Mouse (Mus musculus) ovary, adult 10 weeks (tissue): Measurements from ENCODE around the gene Zfp541. TPM values are rescaled to one million over a fixed set of nuclear protein-coding genes. Genes with fewer than 3 reads are reported as not detected.

ENCODE experiments used
- polyA plus RNA-seq: library from polyadenylated mRNA; stranded (reverse); fragments of 350-450 nt; fragmentation: Illumina TruSeq; extraction: RNeasy Lipid Tissue Mini Kit (QIAGEN cat#74804); gene quantifications from one replicate; pipeline ENCODE4 v1.2.3, GENCODE M21; 2014

The Zfp541 gene
- 0.11 TPM for polyA plus RNA-seq

GRCm38 (mm10) chr7:16061219-16062098, at the start of gene Zfp541:
TSS of gene Zfp541 (plus strand) at chr7:16061814.

GRCm38 (mm10) chr7:16047338-16048146, 14.1 kb upstream of the Zfp541 start, which contains the start of gene Bicra:
TSS of gene Bicra (minus strand) at chr7:16047921.

GRCm38 (mm10) chr7:16098021-16099017, 36.7 kb downstream of the Zfp541 start, which contains the start of gene Napa:
TSS of gene Napa (plus strand) at chr7:16098458.

GRCm38 (mm10) chr7:16119569-16120261, 58.1 kb downstream of the Zfp541 start, which contains the start of gene Kptn:
TSS of gene Kptn (plus strand) at chr7:16119895.

GRCm38 (mm10) chr7:16129421-16129845, 67.8 kb downstream of the Zfp541 start, which contains the start of gene Slc8a2:
TSS of gene Slc8a2 (plus strand) at chr7:16129826.

Other genes starting within 250 kb of the Zfp541 start
- not detected for gene Obox6, start 222.1 kb upstream of the Zfp541 start, polyA plus RNA-seq
- gene Crx, start 181.8 kb upstream of the Zfp541 start, polyA plus RNA-seq, result not detected
- not detected for gene Crxos, start 179.2 kb upstream of the Zfp541 start, polyA plus RNA-seq
- 2.5 TPM for gene Selenow, start 139.4 kb upstream of the Zfp541 start, polyA plus RNA-seq
- gene Nop53, start 115.7 kb upstream of the Zfp541 start, polyA plus RNA-seq, result 17.6 TPM
- 38.5 TPM for gene Ehd2, start 94.2 kb upstream of the Zfp541 start, polyA plus RNA-seq
- 0.77 TPM for gene Bicra, start 13.9 kb upstream of the Zfp541 start, polyA plus RNA-seq
- gene Napa, start 36.6 kb downstream of the Zfp541 start, polyA plus RNA-seq, result 20.8 TPM
- gene Kptn, start 58.1 kb downstream of the Zfp541 start, polyA plus RNA-seq, result 3.8 TPM
- gene Slc8a2, start 68.0 kb downstream of the Zfp541 start, polyA plus RNA-seq, result 0.20 TPM
- not detected for gene Meis3, start 113.3 kb downstream of the Zfp541 start, polyA plus RNA-seq
- gene Dhx34, start 160.2 kb downstream of the Zfp541 start, polyA plus RNA-seq, result 0.23 TPM
- 0.46 TPM for gene C5ar2, start 182.3 kb downstream of the Zfp541 start, polyA plus RNA-seq
- gene C5ar1, start 197.7 kb downstream of the Zfp541 start, polyA plus RNA-seq, result 4.9 TPM
- gene Inafm1, start 211.8 kb downstream of the Zfp541 start, polyA plus RNA-seq, result 2.3 TPM
- 15.1 TPM for gene Ccdc9, start 225.0 kb downstream of the Zfp541 start, polyA plus RNA-seq
- not detected for gene Bbc3, start 246.6 kb downstream of the Zfp541 start, polyA plus RNA-seq